Mouse (Mus musculus): ENCODE measurements at regions not wholly inside any gene's neighbourhood (a gene's known extent, or its start where the extent isn't known, plus 50 kb on each side); places are given as distances from the start of the nearest gene placed in this dataset.
"Not testable (repeated sequence)": the region's sequence is repeated elsewhere in the genome, so short reads cannot be mapped to it uniquely, and the experiment has no call there.

GRCm38 (mm10) chr4:10750377-10751062, 123.8 kb upstream of the 2610301B20Rik start:
- not testable (repeated sequence) for TF ChIP-seq CTCF, EP300 (IDR thresholded peaks at IDR 0.05; ENCODE audit: low read depth)

Measured in heart, postnatal 0 days (tissue).